Mouse (Mus musculus) gastrocnemius, postnatal 36 days (tissue): ENCODE measurements around the gene Ppp6r2. TPM values are rescaled to one million over a fixed set of nuclear protein-coding genes. Genes with fewer than 3 reads are reported as not detected.

Source experiments
- DNase-seq, 2 experiments: peaks; one replicate each; pipeline ENCODE4 v3.0.0; 2022
- intact Hi-C: fragments of 180-260 bp; cut with DNase I; formaldehyde crosslinking; loops from one replicate; pipeline ENCODE4 v1.15.1; 2025
- total RNA-seq, 2 experiments: library from RNA; stranded (reverse); gene quantifications; 2 replicates each; pipeline ENCODE4 v1.2.3; 2021

Gene Ppp6r2
- total RNA-seq, 2 experiments from 2014 or later, result 81.0 to 85.9 TPM

DNA sequence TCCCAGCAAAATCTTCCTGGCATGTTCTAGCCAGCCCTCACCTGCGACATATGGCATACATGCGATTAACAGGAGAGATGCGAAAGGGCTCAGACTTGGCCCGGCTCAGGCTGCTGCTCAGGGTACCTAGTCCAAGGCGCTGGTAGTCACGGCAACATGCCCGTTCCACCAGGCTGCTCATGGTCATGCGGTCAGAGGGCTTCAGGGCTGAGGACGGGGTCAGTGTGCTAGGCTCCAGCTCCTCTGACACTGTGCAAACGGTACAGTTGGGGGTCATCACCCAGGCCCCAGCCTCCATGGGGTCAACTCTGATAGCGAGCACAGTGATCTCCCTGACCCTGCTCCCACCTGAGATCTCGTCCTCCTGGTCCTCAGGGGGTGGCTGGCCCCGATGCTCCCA is 88.8 kb downstream of the Ppp6r2 start:
- intact Hi-C loops, result no loop called here

DNA sequence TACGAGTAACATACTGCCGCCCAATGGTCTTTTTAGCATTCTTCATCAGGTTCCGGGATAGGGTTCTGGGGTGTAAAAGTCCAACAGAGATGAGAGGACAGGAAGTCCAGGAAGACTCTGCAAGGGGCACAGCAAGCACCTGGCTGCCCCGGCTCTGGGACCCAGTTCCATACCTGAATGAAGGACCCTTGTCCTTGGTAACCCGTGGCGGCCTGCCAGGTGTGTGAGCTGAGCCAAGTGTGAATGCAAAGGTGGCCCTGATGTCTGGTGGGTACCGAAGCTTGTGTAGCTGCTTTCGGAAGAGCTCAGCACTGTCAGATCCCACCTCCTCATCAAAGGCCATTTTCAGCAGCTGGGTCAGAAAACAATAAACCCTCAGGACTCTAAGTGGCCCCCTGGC is 89.2 kb downstream of the Ppp6r2 start:
- intact Hi-C loops, result no loop called here
- DNase-seq, result no peak

More for the DNA sequence above, 88.8 kb downstream of the Ppp6r2 start:
- no peak for DNase-seq

DNA sequence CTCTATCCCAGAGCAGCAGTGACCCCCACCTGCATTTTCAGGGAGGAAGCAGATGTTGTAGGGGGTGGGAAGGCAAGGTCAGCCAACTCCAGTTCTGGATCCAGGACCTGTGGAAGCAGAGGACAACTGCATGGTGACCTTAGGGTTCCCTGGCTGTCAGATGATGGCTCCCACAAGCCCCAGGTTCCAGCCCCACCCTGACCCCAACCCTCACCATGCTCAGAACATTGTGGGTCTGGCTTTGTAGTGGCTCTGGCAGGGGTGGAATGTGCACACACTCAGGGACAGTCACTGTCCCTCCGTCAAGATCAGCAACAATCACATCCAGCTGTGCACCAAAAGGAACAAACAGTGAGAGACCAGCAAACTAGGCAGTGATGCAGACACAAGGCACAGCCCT is 94.6 kb downstream of the Ppp6r2 start:
- intact Hi-C loops, result no loop called here

DNA sequence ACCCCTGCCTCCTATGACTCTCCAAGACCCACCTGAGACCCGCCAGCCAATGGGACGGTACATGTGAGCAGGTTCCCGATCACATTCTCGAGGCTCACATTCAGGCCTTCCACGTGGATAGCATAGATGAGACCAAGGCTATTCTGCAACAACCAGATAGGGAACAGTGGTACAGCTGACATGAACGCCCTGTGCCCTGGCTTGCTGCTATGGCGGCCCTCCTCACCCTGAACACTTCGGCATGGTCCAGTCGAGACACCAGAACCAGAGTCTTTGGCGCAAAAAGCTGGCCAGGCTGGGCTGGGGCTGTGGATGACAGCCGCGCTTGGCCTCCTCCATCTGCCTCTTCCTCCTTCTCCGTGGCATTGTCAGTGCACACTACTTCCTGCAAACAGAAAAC is 96.1 kb downstream of the Ppp6r2 start:
- peak in 1 of 2 experiments; percentile 4 for DNase-seq
- intact Hi-C loops, result no loop called here

More for the DNA sequence above, 94.6 kb downstream of the Ppp6r2 start:
- DNase-seq, result peak in 1 of 2 experiments; percentile 1

DNA sequence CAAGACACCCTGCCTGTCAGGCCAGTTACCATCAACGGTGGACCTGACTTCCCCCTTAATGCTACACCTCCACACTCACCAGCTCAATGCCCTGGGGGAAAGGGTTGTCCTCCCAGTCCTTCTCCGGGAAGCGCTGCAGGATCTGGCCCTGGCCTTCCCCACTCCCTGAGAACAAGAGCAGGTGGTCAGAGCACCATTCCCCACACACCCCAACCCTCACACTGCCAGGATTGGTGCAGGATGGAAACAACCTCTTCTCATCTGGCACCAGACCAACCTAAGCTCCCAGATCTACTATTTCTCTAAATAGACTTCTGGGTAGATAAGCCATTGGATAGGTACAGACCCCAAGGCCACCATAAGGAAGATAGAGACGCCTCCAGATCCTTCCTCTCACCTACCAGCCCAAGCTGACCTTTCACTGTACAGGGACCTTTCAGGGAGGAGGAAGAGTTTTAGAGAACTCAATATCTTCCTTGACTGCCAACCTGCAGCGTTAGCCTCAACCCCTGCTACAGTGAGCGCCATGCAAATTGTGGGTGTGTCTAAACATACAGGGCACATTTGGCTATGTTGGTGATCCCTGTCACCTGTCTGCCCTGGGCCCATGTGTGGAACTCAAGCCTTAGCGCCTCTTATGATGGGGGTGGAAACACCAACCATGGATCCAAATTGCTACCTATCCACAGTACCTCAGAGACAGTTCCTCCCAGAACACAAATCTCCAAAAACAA is 97.2 kb downstream of the Ppp6r2 start:
- no peak for DNase-seq
- intact Hi-C loops, result no loop called here

DNA sequence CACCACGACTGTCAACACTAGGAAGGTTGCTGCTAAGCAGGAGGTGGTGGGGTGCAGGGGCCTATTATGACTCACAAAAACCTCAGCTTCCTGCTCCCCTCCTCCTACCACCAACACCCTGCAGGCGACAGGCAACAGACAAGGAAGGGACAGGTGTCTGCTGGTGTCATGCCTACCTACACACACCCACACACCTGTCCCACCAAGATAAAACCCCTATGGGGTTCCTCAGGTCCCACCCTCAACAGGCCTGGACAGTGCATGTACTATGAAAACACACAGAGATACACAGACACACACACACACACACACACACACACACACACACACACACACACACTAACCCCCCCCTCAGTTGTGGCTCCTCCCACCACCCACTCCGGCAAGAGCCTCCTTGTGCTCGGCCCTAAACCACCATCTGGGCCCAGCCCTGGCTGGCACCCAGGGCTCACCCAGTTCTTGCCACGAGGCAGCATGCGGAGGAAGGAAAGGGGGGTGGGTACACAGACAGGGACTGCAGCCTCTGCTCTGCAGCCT is 98.7 kb downstream of the Ppp6r2 start:
- no peak for DNase-seq
- intact Hi-C loops, result no loop called here

DNA sequence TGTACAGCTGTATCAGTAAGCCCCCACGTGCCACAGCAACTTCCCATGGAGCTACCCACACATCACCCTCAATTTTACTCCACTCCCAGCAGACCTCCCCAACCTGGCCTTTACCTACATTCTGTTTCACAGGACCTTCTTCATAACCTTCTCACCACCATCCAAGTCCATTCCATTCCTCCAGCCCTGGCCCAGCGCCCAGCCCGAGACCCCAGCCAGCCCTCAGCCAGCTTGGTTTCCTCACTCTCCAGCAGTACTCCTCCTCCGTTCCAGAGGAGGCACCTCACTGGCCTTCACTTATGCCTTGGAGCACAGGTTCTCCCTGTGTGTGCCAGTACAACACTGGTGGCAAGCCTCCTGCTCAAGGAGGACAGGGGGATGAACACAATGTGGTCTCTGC is 102.0 kb downstream of the Ppp6r2 start:
- intact Hi-C loops, result no loop called here

DNA sequence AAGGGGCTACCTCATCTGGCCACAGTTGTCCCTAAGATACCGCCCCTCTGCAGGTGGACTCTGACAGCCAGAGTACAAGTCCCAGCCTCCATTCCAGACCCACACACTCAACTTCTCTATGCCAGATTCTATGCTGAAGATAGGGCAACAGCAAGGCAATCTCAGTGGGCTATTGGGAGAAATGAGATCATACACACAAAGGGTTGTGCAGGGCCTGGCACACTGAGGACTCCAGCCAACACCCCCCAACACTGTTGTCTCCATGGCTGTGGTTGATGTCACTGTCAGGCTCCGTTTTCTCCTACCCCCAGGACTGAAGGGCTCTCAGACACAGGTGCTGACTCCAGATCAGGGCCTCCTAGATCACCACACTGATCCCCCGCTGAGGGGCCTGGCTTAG is 102.8 kb downstream of the Ppp6r2 start:
- intact Hi-C loops, result no loop called here
- DNase-seq, result no peak

More for the DNA sequence above, 102.0 kb downstream of the Ppp6r2 start:
- no peak for DNase-seq

DNA sequence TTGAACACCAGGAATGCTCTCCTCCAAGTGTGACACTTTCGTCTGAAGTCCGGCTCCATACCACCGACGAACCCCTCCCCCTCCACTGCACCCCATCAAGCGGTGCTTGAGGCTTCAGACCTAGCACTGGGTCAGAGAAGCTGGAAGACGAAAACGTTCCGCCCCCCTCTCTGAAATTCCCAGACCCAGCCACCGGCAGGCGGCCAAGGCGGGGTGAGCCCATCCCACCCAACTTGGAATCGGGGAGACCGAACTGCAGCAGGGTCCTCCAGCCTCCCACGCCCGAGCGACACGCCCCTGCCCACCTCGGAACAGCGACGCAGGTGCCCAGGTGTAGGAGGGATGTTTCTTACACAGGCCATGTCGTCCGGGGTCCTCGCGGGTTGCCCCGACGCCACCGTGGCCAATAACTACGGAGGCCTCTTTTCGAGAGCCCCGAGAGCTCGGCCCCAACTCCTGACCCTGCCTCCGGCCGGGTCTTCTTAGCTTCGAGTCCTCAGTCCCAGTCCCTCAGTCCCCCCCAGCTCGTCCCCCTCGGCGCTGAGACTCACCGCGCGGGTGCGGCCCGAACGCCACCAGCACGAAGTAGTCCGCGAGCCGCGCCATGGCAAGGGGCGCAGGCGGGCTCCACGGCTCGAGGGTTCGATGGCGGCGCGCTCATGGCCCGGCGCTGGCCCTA is 103.3 kb downstream of the Ppp6r2 start:
- DNase-seq, result no peak
- intact Hi-C loops, result no loop called here

DNA sequence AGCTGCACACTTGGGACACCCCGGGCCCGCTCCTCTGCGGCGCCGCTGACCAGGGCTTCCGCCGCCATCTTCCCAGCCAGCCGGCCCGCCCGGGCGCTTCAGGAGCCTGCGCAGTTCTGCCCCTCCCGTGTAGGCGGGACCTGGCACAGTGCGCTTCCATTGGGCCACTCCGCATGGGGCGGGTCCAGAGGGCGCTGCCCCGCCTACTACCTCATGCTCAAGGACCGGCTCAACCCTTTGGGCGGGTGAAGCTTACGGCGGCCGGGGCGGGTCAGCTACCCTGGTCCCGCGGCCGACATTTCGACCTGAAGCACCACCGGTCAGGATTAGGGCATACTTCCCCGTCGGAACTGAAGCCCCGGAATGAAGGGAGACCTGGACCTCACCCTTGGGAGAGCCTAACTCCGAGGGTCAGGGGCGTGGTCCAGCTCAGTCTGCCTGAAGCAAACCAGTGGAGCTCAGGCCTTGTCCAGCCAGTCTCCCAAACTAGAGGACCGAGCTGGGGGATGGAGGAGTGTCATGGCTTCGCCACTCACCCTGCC is 103.9 kb downstream of the Ppp6r2 start, which contains the start of gene Sbf1:
TSS of gene Sbf1 (minus strand) at position 122 of the 542 bp plus-strand sequence.
- intact Hi-C loops, result no loop called here
- DNase-seq, result peak; percentile 97 to 99

DNA sequence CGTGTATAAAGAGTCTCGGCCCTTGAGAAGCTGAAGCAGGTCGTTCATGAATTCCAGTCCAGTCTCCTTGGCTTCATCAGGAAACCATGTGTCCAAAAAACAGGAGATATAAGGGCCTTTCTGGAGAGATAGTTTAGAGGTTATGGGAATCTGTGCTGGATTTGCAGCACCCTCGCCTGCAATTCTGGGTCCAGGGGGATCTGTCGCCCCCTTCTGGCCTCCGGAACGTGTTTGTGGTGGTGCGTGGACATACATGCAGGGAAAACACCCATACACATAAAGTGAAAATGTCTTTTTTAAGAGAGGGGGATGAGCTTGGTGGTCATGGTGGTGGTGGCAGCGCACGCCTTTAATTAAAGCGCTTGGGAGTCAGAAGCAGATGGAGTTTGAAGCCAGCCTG is 104.8 kb downstream of the Ppp6r2 start:
- no peak for DNase-seq
- intact Hi-C loops, result no loop called here

DNA sequence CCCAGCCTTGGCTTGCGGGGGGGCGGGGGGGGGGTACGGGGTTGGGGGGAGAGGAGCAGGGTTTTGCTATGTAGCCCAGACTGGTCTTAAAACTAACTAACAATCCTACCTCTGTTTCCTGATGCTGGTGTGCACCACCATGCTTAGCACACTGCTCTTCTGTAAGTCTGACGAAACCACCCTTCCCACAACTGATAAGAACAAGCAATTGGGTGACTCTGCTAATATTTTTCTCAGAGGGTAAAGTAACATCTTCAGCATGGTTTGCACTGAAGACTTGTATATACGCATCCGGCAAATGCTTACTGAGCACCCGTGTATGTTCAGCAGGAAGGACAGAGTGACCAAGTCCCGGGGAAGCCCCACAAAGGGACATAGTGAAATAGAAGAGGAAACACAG is 109.9 kb downstream of the Ppp6r2 start:
- no peak for DNase-seq
- intact Hi-C loops, result no loop called here

DNA sequence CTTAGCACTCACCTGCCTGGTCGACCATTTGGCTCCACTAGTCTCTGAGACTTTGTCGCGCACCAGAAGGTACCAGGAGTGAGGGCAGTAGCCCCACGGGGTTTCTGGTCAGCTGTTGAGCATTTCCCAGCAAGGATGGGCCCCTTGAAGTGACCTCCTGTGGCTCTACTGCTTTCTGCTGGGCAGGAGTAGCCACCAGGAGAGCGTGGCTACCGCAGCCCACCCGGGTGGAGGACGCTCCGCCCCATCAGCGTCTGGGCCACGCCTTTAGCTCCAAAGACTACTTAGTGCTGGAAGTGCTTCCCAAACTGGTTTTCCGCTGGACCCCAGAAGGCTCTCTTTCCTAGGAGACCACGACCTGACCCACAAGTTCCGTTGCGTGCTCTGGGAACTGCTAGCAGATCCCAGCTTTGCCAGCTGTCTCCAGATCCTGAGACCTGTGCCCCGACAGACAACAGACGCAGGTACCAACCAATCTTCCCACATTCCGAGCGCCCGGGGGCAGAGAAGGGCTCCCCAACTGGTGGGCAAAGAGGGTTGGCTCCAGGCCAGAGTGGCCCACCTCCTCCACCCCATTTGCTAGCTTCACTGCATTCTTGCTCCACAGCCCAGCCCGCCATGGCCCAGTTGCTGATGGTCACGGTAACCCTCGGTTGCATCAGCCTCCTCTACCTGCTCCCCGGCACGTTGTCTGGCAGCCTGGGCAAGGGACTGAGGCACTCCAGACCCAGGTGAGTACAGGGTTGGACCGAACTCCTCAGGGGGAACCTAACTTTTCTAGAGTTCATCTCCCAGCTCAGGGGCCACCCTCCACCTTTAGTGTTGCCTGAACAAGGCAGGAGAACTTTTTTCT is 111.5 kb downstream of the Ppp6r2 start, which contains the start of gene Adm2:
TSS of gene Adm2 (plus strand) at position 51 of the 853 bp plus-strand sequence.
- no peak for DNase-seq
- intact Hi-C loops, result no loop called here

DNA sequence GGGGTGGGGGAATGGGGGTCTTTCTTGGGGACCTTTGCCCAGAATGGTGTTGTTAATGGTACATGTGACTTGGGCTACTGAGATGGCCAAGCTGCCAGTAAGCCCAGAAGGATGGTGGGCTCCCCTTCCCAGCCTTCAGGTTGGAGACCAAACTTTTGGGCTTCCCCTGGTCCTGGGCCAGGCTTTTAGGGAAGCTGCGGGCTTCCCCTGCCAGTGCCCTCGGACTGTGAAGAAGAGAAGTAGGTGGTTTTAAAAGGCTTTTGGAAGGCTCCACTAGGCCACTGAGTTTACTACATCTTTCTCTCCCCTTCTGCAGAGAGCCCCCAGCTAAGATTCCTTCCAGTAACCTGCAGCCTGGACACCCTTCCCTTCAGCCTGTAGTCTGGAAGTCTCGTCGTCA is 112.3 kb downstream of the Ppp6r2 start:
- intact Hi-C loops, result no loop called here
- no peak for DNase-seq

DNA sequence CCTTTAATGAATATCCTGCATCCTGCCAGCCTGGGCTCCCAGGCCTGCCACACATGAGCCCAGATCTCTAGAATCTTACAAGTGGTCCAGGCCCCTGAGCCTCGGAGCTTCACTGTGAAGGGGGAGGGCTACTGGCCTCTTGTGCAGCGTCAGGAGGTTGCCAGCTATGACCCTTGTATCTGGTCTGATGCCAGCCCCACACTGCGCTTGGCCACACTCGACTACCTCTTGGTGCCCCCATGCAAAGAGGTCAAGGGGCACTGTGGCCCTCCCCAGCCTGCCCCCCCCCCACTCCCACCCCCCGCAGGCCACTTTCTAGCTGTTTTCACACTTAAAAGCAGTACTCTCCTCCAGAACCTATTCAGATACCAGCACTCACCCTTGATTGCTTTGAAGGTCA is 115.1 kb downstream of the Ppp6r2 start:
- intact Hi-C loops, result no loop called here
- no peak for DNase-seq

DNA sequence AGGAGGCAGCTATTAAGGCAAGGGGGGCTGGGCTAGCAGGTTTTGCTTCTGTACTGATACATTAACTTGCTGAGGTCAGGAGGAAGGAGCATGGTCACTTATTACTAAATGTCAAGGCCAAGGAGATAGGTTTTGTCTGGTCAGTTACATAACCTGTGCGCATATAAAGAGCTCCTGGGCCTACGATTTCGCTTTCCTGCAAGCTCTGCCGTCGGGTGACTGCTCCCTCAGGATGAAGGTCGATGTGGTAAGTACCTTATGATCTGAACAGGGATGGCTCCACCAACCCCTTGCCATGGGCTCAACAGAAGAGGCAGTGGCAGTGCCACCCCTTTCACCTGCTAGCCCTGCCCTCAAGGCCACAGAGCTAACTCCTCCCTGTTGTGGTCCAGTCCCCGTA is 122.9 kb downstream of the Ppp6r2 start, which contains the start of gene Miox:
TSS of gene Miox (plus strand) at position 128 of the 400 bp plus-strand sequence.
- DNase-seq, result no peak
- intact Hi-C loops, result no loop called here

DNA sequence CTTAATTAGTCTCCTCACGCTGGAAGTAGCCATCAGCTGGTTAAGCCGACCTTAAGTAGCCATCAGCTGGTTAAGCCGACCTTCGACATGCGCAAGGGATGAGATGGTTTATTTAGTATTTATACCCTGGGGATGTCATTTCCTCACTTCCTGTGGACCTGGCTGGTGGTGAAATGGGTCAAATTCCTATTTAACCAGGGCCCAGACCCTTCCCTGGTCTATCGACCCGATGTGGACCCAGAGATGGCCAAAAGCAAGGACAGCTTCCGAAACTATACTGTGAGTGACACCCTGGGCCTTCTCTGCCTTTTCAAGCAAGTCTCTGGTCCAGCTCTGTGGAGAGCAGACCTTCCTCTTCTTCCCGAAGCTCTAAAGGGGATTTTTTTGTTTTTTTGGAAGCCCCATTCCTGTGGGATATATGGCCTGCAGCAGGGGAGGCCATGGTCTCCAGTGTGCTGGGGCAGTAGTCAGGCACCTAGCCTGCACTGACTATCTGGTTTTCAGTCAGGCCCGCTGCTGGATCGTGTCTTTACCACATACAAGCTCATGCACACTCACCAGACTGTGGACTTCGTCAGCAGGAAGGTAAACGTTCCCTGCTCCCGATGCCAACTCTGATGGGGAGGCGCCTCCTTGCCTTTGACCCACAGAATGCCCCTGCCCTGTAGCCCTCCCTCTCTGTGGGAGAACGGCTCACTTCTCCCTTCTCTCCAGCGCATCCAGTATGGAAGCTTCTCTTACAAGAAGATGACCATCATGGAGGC is 123.6 kb downstream of the Ppp6r2 start:
- intact Hi-C loops, result no loop called here
- no peak for DNase-seq

DNA sequence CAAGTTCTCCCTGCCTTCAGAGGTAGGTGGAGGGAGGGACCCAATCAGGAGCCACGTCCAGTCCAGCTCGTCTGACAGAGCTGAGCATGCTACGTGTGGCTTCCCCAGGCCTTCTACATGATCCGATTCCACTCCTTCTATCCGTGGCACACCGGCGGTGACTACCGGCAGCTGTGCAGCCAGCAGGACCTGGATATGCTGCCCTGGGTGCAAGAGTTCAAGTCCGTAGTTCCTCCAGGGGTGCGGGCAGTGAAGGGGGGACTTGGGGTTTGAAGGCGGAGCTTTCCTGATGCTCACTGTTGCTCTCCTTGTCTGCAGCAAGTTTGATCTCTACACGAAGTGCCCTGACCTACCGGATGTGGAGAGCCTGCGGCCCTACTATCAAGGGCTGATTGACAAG is 125.1 kb downstream of the Ppp6r2 start:
- intact Hi-C loops, result no loop called here
- no peak for DNase-seq
